Mouse (Mus musculus): Measurements from ENCODE around the gene Olfr458. TPM values are rescaled to one million over a fixed set of nuclear protein-coding genes. Genes with fewer than 3 reads are reported as not detected.

Gene Olfr458
- total RNA-seq, 2 experiments from 2014 or later, result not detected

Other genes with a start within 250 kb of the Olfr458 start
- gene Tas2r144, start 249.9 kb downstream of the Olfr458 start, total RNA-seq (2015; ENCODE audit: low replicate concordance), result not detected in 2 replicates
- not detected in 2 replicates for gene Tas2r144, start 249.9 kb downstream of the Olfr458 start, total RNA-seq (2017; ENCODE audit: low replicate concordance)
- 5.4 and 20.1 TPM in 2 replicates for gene Gstk1, start 219.3 kb downstream of the Olfr458 start, total RNA-seq (2015; ENCODE audit: low replicate concordance)
- 2.1 and 3.8 TPM in 2 replicates for gene Gstk1, start 219.3 kb downstream of the Olfr458 start, total RNA-seq (2017; ENCODE audit: low replicate concordance)
- gene Tmem139, start 203.2 kb downstream of the Olfr458 start, total RNA-seq (2015; ENCODE audit: low replicate concordance), result not detected in 2 replicates
- gene Tmem139, start 203.2 kb downstream of the Olfr458 start, total RNA-seq (2017; ENCODE audit: low replicate concordance), result not detected in 2 replicates
- 66.3 and 108 TPM in 2 replicates for gene Casp2, start 200.2 kb downstream of the Olfr458 start, total RNA-seq (2015; ENCODE audit: low replicate concordance)
- gene Casp2, start 200.2 kb downstream of the Olfr458 start, total RNA-seq (2017; ENCODE audit: low replicate concordance), result 46.6 and 60.7 TPM in 2 replicates
- 1.3 TPM in 1 of 2 replicates, not detected in the other for gene Clcn1, start 178.5 kb downstream of the Olfr458 start, total RNA-seq (2015; ENCODE audit: low replicate concordance)
- gene Clcn1, start 178.5 kb downstream of the Olfr458 start, total RNA-seq (2017; ENCODE audit: low replicate concordance), result 0.38 TPM in 1 of 2 replicates, not detected in the other
- not detected in 2 replicates for gene Fam131b, start 140.6 kb downstream of the Olfr458 start, total RNA-seq (2015; ENCODE audit: low replicate concordance)
- gene Fam131b, start 140.6 kb downstream of the Olfr458 start, total RNA-seq (2017; ENCODE audit: low replicate concordance), result not detected in 2 replicates
- 37.3 and 45.0 TPM in 2 replicates for gene Zyx, start 115.6 kb downstream of the Olfr458 start, total RNA-seq (2015; ENCODE audit: low replicate concordance)
- gene Zyx, start 115.6 kb downstream of the Olfr458 start, total RNA-seq (2017; ENCODE audit: low replicate concordance), result 5.9 and 12.8 TPM in 2 replicates
- gene Epha1, start 91.9 kb downstream of the Olfr458 start, total RNA-seq (2015; ENCODE audit: low replicate concordance), result not detected in 2 replicates
- not detected in 2 replicates for gene Epha1, start 91.9 kb downstream of the Olfr458 start, total RNA-seq (2017; ENCODE audit: low replicate concordance)
- gene Tas2r143, start 65.0 kb downstream of the Olfr458 start, total RNA-seq (2015; ENCODE audit: low replicate concordance), result not detected in 2 replicates
- gene Tas2r143, start 65.0 kb downstream of the Olfr458 start, total RNA-seq (2017; ENCODE audit: low replicate concordance), result not detected in 2 replicates
- gene Tas2r135, start 59.8 kb downstream of the Olfr458 start, total RNA-seq (2015; ENCODE audit: low replicate concordance), result not detected in 2 replicates
- gene Tas2r135, start 59.8 kb downstream of the Olfr458 start, total RNA-seq (2017; ENCODE audit: low replicate concordance), result not detected in 2 replicates
- not detected in 2 replicates for gene Tas2r126, start 30.7 kb downstream of the Olfr458 start, total RNA-seq (2015; ENCODE audit: low replicate concordance)
- not detected in 2 replicates for gene Tas2r126, start 30.7 kb downstream of the Olfr458 start, total RNA-seq (2017; ENCODE audit: low replicate concordance)
- not detected in 2 replicates for gene Olfr457, start 11.1 kb upstream of the Olfr458 start, total RNA-seq (2015; ENCODE audit: low replicate concordance)
- not detected in 2 replicates for gene Olfr457, start 11.1 kb upstream of the Olfr458 start, total RNA-seq (2017; ENCODE audit: low replicate concordance)
- gene Olfr456, start 22.0 kb upstream of the Olfr458 start, total RNA-seq (2015; ENCODE audit: low replicate concordance), result not detected in 2 replicates
- not detected in 2 replicates for gene Olfr456, start 22.0 kb upstream of the Olfr458 start, total RNA-seq (2017; ENCODE audit: low replicate concordance)
- not detected in 2 replicates for gene Olfr455, start 82.4 kb upstream of the Olfr458 start, total RNA-seq (2015; ENCODE audit: low replicate concordance)
- gene Olfr455, start 82.4 kb upstream of the Olfr458 start, total RNA-seq (2017; ENCODE audit: low replicate concordance), result not detected in 2 replicates
- not detected in 2 replicates for gene Tcaf3, start 132.5 kb upstream of the Olfr458 start, total RNA-seq (2015; ENCODE audit: low replicate concordance)
- not detected in 2 replicates for gene Tcaf3, start 132.5 kb upstream of the Olfr458 start, total RNA-seq (2017; ENCODE audit: low replicate concordance)
- not detected in 2 replicates for gene Tcaf2, start 180.1 kb upstream of the Olfr458 start, total RNA-seq (2015; ENCODE audit: low replicate concordance)
- gene Tcaf2, start 180.1 kb upstream of the Olfr458 start, total RNA-seq (2017; ENCODE audit: low replicate concordance), result not detected in 2 replicates
- not detected in 2 replicates for gene Tcaf1, start 244.9 kb upstream of the Olfr458 start, total RNA-seq (2015; ENCODE audit: low replicate concordance)
- not detected in 2 replicates for gene Tcaf1, start 244.9 kb upstream of the Olfr458 start, total RNA-seq (2017; ENCODE audit: low replicate concordance)

All from erythroid progenitor cell, adult 5-6 weeks (primary cell).